Mouse (Mus musculus) small intestine, adult 2 months (tissue): Measurements from ENCODE around the gene Rpl32. TPM values are rescaled to one million over a fixed set of nuclear protein-coding genes. Genes with fewer than 3 reads are reported as not detected.

ENCODE experiments used
- H3K27ac ChIP-seq: fragments of 200-500 bp; 2 replicates; pipeline ENCODE4 v1.5.1; 2012; ENCODE audit warnings: low read depth, low read length, control low read depth, inconsistent platforms; ENCODE audit not compliant: insufficient read depth
- H3K27me3 ChIP-seq: fragments of 200-500 bp; 2 replicates; pipeline ENCODE4 v1.6.1; 2012; ENCODE audit warnings: mild to moderate bottlenecking, moderate library complexity, low read length, inconsistent platforms; ENCODE audit not compliant: control insufficient read depth, insufficient read depth
- H3K36me3 ChIP-seq: fragments of 200-500 bp; 2 replicates; pipeline ENCODE4 v1.6.1; 2012; ENCODE audit warnings: mild to moderate bottlenecking, low read length, control low read depth, inconsistent platforms; ENCODE audit not compliant: control insufficient read depth, insufficient read depth
- H3K4me1 ChIP-seq: fragments of 200-500 bp; 2 replicates; pipeline ENCODE4 v1.6.1; 2012; ENCODE audit warnings: low read length, inconsistent platforms, mixed read lengths; ENCODE audit not compliant: control insufficient read depth, insufficient read depth, insufficient read length
- H3K4me3 ChIP-seq: fragments of 200-500 bp; 2 replicates; pipeline ENCODE4 v1.5.1; 2012; ENCODE audit warnings: low read depth, mild to moderate bottlenecking, control low read depth, inconsistent platforms, low read length, moderate library complexity
- CTCF ChIP-seq: fragments of 200-500 bp; IDR thresholded peaks from 2 replicates; pipeline ENCODE4 v1.5.1; 2012; ENCODE audit warnings: low read depth, mild to moderate bottlenecking, control low read depth, inconsistent platforms, low read length, moderate library complexity, mixed read lengths; ENCODE audit not compliant: insufficient replicate concordance, insufficient read length; ENCODE audit errors: extremely low read depth
- POLR2A ChIP-seq: fragments of 200-500 bp; IDR thresholded peaks from 2 replicates; pipeline ENCODE4 v1.6.1; 2012; ENCODE audit warnings: low read depth, mild to moderate bottlenecking, control low read depth, inconsistent platforms, low read length, moderate library complexity
- WGBS: fragments of 180-500 bp; shearing (Covaris S2); methylation state at CpG from one replicate; pipeline ENCODE4 v1.1.7; 2018; 5-methylcytosine and 5-hydroxymethylcytosine counted together
- polyA plus RNA-seq: library from polyadenylated mRNA; depleted of rRNA; stranded (reverse); fragments of >200 nt; gene quantifications from 2 replicates; pipeline ENCODE4 v1.2.3, GENCODE M21; 2012

The Rpl32 gene
- polyA plus RNA-seq, 1 experiment, result 364 TPM

- 5% methylated on average over 20 of the region's 20 CpGs for WGBS
- TF ChIP-seq CTCF (no peak), POLR2A (no peak)
- Histone ChIP-seq H3K4me3 (peak overlapping the region; percentile 71), H3K36me3 (peaks cover 3% of the 10 kb centered on the region; the same call in 1 of the 2 replicates), H3K4me1 (0 out of 2 replicates have a peak, but pooled peaks cover 2% of the 10 kb centered on the region), H3K27me3 (no peaks in the 10 kb centered on the region), H3K27ac (peak overlapping the region; percentile 48)
Measured at GRCm38 (mm10) chr6:115852446-115853090, 44.0 kb upstream of the Rpl32 start.

- Histone ChIP-seq H3K36me3 (peaks cover 3% of the 10 kb centered on the region; the same call in 1 of the 2 replicates), H3K27ac (peak overlapping the region; percentile 21), H3K4me1 (0 out of 2 replicates have a peak, but pooled peaks cover 2% of the 10 kb centered on the region), H3K27me3 (no peaks in the 10 kb centered on the region), H3K4me3 (no peak overlapping the region)
- 92% methylated on average over 10 of the region's 10 CpGs for WGBS
- no peak for TF ChIP-seq CTCF
- TF ChIP-seq POLR2A, result no peak
Measured at GRCm38 (mm10) chr6:115848598-115849304, 40.2 kb upstream of the Rpl32 start.

GRCm38 (mm10) chr6:115846640-115847411 is 38.3 kb upstream of the Rpl32 start:
- no peaks in the 10 kb centered on the region for H3K27me3 ChIP-seq
- peaks cover 6% of the 10 kb centered on the region; the same call in 1 of the 2 replicates for H3K36me3 ChIP-seq
- 25% methylated on average over 8 of the region's 8 CpGs for WGBS
- no peaks in the 10 kb centered on the region for H3K4me1 ChIP-seq
- H3K4me3 ChIP-seq, result no peak overlapping the region
- peak; percentile 62; the same call in 1 of the 2 replicates for TF ChIP-seq CTCF
- TF ChIP-seq POLR2A, result no peak
- H3K27ac ChIP-seq, result no peak overlapping the region

GRCm38 (mm10) chr6:115845006-115845405 is 36.5 kb upstream of the Rpl32 start:
- TF ChIP-seq POLR2A (no peak), CTCF (no peak)
- Histone ChIP-seq H3K27ac (no peak overlapping the region), H3K27me3 (no peaks in the 10 kb centered on the region), H3K36me3 (peaks cover 6% of the 10 kb centered on the region; the same call in 1 of the 2 replicates), H3K4me1 (no peaks in the 10 kb centered on the region), H3K4me3 (no peak overlapping the region)
- WGBS, result 88% methylated on average over 4 of the region's 4 CpGs

- no peak for TF ChIP-seq CTCF
- no peak for TF ChIP-seq POLR2A
- 67% methylated on average over 5 of the region's 5 CpGs for WGBS
- H3K27me3 ChIP-seq, result no peaks in the 10 kb centered on the region
- H3K4me1 ChIP-seq, result peaks cover 7% of the 10 kb centered on the region; the same call in 1 of the 2 replicates
- H3K27ac ChIP-seq, result no peak overlapping the region
- H3K36me3 ChIP-seq, result peaks cover 3% of the 10 kb centered on the region; the same call in 1 of the 2 replicates
- no peak overlapping the region for H3K4me3 ChIP-seq
Measured at GRCm38 (mm10) chr6:115838745-115839144, 30.2 kb upstream of the Rpl32 start.

GRCm38 (mm10) chr6:115838161-115838597 is 29.6 kb upstream of the Rpl32 start, which contains the start of gene Efcab12:
Gene Efcab12, minus strand, starts transcription at chr6:115838412.
- Histone ChIP-seq H3K27me3 (no peaks in the 10 kb centered on the region), H3K4me3 (peak within 1 kb of the TSS; percentile 63), H3K4me1 (peaks cover 7% of the 10 kb centered on the region; the same call in 1 of the 2 replicates), H3K27ac (no peak within 1 kb of the TSS), H3K36me3 (no peaks in the 10 kb centered on the region; the same call in 1 of the 2 replicates)
- WGBS, result 4% methylated on average over 19 of the region's 19 CpGs
- no peak; the same call in 1 of the 2 replicates for TF ChIP-seq POLR2A
- no peak for TF ChIP-seq CTCF
